Mouse (Mus musculus) E14TG2a.4 (cell line): Measurements from ENCODE around the gene 4931409K22Rik.

Experiments
- H3K27me3 ChIP-seq: 2 replicates; pipeline ENCODE4 v1.6.1; 2014; ENCODE audit warnings: low read length, control low read depth; ENCODE audit not compliant: insufficient read depth
- H3K36me3 ChIP-seq: 2 replicates; pipeline ENCODE4 v1.6.1; 2014; ENCODE audit warnings: low read length, control low read depth; ENCODE audit not compliant: insufficient read depth
- H3K4me1 ChIP-seq: replicated peaks from 2 replicates; pipeline ENCODE4 v1.6.1; 2014; ENCODE audit warnings: low read depth, low read length, control low read depth
- H3K4me3 ChIP-seq: replicated peaks from 2 replicates; pipeline ENCODE4 v1.5.1; 2014; ENCODE audit warnings: mild to moderate bottlenecking, low read length
- H3K9me3 ChIP-seq: 2 replicates; pipeline ENCODE4 v1.6.1; 2014; ENCODE audit warnings: low read length, control low read depth
- CTCF ChIP-seq: conservative IDR thresholded peaks from 2 replicates; pipeline ENCODE4 v1.5.1; 2014; ENCODE audit warnings: low read length
- NANOG ChIP-seq: IDR thresholded peaks from 2 replicates; pipeline ENCODE4 v1.6.1; 2014; ENCODE audit warnings: borderline replicate concordance, low read length, mixed read lengths
- POU5F1 ChIP-seq: IDR thresholded peaks from 2 replicates; pipeline ENCODE4 v1.6.1; 2014; ENCODE audit warnings: low read length, borderline replicate concordance

Gene 4931409K22Rik

DNA sequence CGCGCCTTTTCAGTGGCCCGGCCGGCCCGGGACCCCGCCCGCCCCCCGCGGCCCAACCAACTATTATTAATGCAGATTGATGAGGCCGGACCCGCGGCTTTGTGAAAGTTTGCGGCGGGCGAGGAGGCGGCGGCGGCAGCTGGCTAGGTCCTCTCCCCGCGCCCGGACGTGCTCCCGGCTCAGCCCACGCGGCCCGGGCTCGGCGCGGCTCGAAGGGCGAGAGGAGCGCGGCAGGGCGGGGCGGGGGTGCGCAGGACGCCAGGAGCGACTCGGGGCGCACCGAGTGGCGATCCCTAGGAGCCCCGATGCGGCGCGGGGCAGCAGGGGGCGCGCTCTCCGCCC is 29.7 kb downstream of the 4931409K22Rik start, which contains the start of gene Gbx1:
Gene Gbx1 (minus strand): TSS at position 314 of the 342 bp plus-strand sequence.
- no peaks in the 10 kb centered on the region for H3K36me3 ChIP-seq
- peaks cover 46% of the 10 kb centered on the region for H3K4me1 ChIP-seq
- no peaks in the 10 kb centered on the region for H3K9me3 ChIP-seq
- peak within 1 kb of the TSS; percentile 77 for H3K4me3 ChIP-seq
- peaks cover 87% of the 10 kb centered on the region for H3K27me3 ChIP-seq
- TF ChIP-seq NANOG = no peak
- TF ChIP-seq POU5F1 = no peak
- no peak for TF ChIP-seq CTCF

DNA sequence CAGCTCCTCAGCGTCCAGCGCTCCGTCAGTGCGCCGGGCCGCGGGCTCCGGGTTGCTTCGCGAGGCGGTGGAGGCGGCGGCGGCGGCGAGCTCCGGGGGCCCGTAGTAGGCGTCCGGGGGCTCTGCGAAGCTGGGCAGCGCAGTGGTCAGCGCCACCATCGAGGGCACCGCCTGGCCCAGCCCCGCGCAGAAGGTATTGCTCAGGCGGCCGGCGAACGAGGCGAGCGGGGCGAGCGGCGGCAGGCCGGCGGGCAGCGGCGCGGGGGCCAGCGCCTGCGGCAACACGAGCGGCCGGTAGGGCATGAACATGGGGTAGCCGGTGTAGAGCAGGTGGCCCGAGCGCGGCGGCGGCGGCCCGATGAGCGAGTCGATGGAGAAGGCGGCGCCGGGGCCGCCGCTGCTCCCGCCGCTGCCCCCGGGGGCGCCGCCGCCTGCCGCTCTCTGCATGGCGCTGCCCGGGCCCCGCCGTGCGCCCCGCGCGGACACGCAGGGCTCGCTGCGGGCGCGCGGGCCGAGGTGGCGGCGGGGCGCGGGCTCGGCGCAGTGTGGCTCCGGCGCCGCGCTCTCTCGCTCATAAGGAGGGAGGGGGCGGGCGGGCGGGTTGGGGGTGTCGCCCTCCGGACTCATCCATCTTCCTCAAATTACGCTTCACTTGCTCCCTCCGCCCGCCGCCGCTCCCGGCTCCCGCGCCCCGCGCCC is 30.3 kb downstream of the 4931409K22Rik start:
- Histone ChIP-seq H3K36me3 (no peaks in the 10 kb centered on the region), H3K9me3 (no peaks in the 10 kb centered on the region), H3K4me3 (peak overlapping the region; percentile 77), H3K27me3 (peaks cover 87% of the 10 kb centered on the region), H3K4me1 (peaks cover 46% of the 10 kb centered on the region)
- TF ChIP-seq NANOG (no peak), CTCF (no peak), POU5F1 (no peak)

DNA sequence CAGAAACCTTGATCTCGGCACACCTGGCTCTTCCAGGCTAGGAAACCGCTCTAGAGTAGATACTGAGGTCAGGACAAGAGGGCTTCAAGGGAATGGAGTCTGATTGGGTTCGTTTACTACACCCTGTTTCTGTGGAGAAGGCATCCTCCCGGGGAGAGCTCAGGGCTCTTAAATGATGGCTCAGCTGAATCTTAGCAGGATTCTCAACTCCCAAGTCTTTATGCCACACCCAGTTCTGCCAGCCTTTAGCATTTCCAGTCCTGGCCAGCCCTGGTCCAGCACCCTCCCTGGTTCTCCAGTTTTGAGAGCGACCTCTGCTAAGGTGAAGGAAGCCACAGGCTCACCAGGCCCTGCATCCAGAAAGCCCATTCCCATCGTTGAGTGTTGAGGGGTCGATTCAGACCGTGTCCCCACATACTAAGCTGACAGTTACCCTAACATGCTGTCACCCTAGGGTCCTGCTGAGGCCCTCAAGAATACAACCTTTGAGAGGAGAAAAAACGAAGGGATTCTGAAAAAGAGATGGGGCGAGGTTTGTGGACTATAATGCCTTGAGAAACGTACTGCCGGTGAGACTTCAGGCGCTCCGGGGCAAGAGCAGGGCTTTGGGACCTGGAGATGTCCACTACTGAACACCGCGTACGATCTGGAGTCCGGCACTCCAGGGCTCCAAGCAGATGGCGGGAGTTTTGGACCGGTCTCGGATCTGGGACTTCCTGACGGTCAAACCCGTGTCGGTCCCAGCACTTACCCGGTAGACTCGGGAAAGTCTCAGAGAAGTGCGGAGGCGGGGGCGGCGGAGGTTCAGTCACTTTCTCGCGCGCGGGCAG is 31.0 kb downstream of the 4931409K22Rik start:
- Histone ChIP-seq H3K36me3 (no peaks in the 10 kb centered on the region), H3K27me3 (peaks cover 79% of the 10 kb centered on the region), H3K4me3 (peak overlapping the region; percentile 77), H3K9me3 (no peaks in the 10 kb centered on the region), H3K4me1 (peaks cover 43% of the 10 kb centered on the region)
- TF ChIP-seq POU5F1 = no peak
- no peak for TF ChIP-seq CTCF
- no peak for TF ChIP-seq NANOG

DNA sequence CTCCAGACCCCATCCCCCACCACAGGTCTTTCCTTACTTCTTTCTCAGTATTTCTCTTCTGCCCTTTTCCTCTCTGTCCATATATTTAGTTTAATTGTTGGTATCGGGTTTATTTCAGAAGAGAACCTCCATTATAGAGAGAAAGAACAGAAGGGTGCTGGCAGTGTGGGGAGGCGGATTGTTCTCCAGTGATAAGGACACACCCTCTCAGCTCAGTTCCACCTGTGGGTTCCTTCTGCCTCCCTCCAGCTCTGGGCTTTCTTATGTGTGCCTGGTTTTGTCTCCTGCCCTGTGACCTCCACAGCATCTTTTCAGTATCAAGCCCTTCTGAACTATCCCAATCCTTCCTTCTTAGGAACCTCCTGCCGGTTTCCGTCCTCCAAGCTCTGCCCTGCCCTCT is 32.1 kb downstream of the 4931409K22Rik start:
- Histone ChIP-seq H3K4me1 (peaks cover 38% of the 10 kb centered on the region), H3K9me3 (no peaks in the 10 kb centered on the region), H3K36me3 (no peaks in the 10 kb centered on the region), H3K4me3 (no peak overlapping the region), H3K27me3 (peaks cover 75% of the 10 kb centered on the region)
- TF ChIP-seq NANOG = no peak
- TF ChIP-seq POU5F1 = no peak
- TF ChIP-seq CTCF = no peak

DNA sequence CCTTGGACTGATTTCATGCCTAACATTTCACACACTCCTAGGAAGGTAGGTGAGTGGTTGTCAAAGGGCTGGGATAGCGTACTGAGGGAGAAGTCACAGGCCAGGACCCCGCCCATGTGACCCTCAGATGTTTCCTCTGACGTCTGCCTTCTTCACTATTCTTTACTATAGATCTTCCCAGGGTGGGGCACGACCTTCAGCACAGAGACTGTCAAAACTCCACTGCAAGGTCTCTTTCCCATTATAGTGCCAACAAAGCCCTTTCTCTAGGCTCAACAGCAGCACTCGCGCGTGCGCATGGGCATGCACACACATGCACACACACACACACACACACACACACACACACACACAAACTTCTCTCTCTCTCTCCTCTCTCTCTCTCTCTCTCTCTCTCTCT is 32.8 kb downstream of the 4931409K22Rik start:
- Histone ChIP-seq H3K9me3 (no peaks in the 10 kb centered on the region), H3K4me1 (peaks cover 38% of the 10 kb centered on the region), H3K4me3 (no peak overlapping the region), H3K36me3 (no peaks in the 10 kb centered on the region), H3K27me3 (peaks cover 70% of the 10 kb centered on the region)
- TF ChIP-seq POU5F1 = no peak
- no peak for TF ChIP-seq NANOG
- no peak for TF ChIP-seq CTCF

DNA sequence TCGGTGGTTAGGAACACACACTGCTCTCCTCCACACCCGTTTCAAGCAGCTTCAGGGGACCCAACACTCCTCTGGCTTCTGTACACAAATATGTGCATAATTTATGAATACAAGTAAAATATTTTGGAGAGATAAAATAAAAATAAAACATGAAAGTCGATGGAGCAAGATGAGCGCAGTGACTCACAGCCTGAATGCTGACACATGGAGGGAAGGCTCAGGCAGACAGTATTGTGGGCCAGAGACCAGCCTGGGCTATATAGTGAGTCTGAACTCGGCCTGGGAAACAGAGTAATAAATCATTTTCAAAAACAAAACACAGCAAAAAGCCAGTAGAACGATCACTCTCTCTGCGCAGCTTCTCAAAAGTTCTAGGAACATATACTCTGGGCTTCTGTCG is 35.2 kb downstream of the 4931409K22Rik start:
- Histone ChIP-seq H3K36me3 (no peaks in the 10 kb centered on the region), H3K9me3 (no peaks in the 10 kb centered on the region), H3K4me1 (peaks cover 31% of the 10 kb centered on the region), H3K27me3 (peaks cover 49% of the 10 kb centered on the region), H3K4me3 (no peak overlapping the region)
- TF ChIP-seq CTCF (no peak), NANOG (no peak), POU5F1 (no peak)

DNA sequence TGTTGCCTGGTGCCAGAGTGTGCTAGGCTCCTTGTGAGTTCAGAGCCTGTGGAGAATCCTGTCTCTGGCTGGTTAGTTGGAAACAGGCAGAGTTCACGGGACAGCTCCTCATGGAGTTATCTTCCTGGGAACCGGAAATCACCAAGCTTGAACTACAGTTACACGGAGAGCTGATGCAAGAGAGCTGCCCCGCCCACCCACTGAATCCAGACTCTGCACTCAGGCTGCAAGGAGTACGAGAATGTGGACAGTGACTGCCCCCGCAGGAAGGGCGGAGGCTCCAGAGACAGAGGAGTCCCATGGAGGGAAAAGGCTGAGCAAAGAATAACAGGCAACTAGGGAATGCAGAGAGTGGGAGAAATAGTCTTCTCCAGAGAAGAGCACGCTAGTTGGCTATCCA is 44.3 kb downstream of the 4931409K22Rik start:
- H3K4me1 ChIP-seq = peaks cover 33% of the 10 kb centered on the region
- H3K4me3 ChIP-seq = peak overlapping the region; percentile 41; the same call in 1 of the 2 replicates
- TF ChIP-seq NANOG = no peak
- no peak for TF ChIP-seq CTCF
- no peak for TF ChIP-seq POU5F1
- H3K27me3 ChIP-seq = no peaks in the 10 kb centered on the region
- no peaks in the 10 kb centered on the region for H3K9me3 ChIP-seq
- H3K36me3 ChIP-seq = no peaks in the 10 kb centered on the region

DNA sequence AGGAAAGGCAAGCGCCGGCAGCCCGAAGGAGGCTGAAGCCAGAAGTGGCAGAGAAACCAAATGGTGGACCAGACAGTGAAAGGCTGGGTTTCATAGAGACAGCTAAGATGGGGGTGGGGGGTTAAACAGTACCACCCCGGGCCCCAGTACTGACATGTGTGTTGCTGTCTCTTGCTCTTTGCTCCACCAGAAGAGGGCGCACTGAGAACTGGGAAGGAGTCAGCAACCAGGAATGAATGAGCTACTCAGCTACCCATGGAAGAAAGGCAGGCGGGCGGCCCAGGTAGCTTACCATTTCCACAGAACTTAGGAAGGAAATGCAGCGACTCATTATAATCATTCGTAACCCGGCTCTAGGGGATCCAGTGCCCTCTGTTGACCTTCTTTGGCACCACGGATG is 46.0 kb downstream of the 4931409K22Rik start:
- H3K27me3 ChIP-seq = peaks cover 5% of the 10 kb centered on the region
- no peaks in the 10 kb centered on the region for H3K36me3 ChIP-seq
- no peaks in the 10 kb centered on the region for H3K9me3 ChIP-seq
- H3K4me3 ChIP-seq = no peak overlapping the region
- TF ChIP-seq CTCF = peak; percentile 51
- no peak for TF ChIP-seq NANOG
- no peak for TF ChIP-seq POU5F1
- H3K4me1 ChIP-seq = peaks cover 33% of the 10 kb centered on the region
